Mouse (Mus musculus) retina, postnatal 7 days (tissue): ENCODE measurements around the gene 1700034I23Rik.
"Not testable (repeated sequence)": the region's sequence is repeated elsewhere in the genome, so short reads cannot be mapped to it uniquely, and the experiment has no call there.

Source experiments
- DNase-seq: peaks from one replicate; pipeline ENCODE4 v3.0.0-alpha.2; 2012; ENCODE audit warnings: low read depth, low spot score

The 1700034I23Rik gene

DNA sequence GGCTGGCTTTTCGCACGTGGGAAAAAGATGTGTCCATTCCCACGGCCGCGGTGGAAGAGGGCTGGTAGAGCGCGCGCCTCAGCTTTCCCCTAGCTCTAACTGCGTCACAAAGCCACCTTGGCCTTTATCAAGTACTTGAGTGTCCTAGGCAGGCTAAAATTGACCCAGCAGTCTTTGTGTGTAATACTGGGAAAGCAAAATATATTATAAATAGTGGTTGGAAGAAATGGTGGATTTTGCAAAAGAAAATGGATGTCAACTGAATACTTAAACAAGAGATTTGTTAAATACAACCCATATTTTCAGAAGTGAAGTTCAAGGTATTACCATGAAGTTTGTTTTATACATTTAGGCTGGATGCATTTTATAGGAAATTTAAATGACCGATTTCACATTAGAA lies at the start of gene 1700034I23Rik:
Gene 1700034I23Rik, minus strand, starts transcription at position 101 of the 400 bp plus-strand sequence.
- not testable (repeated sequence) for DNase-seq

DNA sequence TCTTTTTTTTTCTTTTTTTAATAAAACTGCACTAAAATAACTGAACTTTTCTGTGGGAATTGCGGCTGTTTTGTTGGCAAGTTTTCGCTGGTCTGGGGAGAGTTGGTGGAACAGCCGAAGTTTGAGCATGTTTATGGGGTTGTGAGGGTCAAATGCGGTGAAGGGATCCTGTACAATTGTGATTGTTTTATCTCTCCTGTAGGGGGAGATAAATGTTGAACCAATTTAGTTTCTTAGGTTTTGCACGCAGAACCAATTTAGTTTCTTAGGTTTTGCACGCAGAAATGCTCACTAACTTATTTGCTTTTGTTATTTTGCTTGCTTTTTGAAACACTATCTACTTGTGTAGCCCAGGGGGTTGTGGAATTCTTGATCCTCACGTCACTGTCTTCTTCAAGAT lies 49.0 kb upstream of the 1700034I23Rik start:
- DNase-seq: no peak

DNA sequence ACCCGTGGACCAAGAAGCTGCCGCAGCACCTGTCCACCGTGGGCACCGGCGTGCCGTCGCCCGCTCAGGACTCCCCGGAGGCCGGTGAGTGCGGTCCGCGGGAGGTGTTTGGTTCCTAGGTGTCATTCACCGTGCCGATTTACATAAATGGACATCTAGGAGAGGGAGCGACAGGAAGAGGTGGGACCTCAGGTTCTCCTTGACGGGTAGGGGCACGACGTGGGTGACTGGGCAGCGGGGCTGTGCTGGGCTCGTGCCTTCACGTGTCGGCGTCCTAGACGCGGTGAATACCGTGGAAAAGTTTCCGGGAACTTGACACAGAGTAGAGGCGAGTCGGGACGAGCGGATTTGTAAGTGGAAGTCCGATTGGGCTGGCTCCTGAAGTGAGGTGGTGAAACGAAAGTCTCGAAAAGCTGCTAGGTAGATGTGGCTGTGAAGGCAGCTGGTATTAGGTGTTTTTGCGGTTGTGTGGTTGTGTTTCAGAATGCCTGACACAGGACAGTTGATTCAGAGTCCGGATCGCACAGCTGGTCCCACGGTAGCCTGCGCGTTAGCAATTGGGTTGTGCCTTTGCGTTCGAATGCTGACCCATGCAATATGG lies 48.4 kb upstream of the 1700034I23Rik start:
- DNase-seq: peak; percentile 20

DNA sequence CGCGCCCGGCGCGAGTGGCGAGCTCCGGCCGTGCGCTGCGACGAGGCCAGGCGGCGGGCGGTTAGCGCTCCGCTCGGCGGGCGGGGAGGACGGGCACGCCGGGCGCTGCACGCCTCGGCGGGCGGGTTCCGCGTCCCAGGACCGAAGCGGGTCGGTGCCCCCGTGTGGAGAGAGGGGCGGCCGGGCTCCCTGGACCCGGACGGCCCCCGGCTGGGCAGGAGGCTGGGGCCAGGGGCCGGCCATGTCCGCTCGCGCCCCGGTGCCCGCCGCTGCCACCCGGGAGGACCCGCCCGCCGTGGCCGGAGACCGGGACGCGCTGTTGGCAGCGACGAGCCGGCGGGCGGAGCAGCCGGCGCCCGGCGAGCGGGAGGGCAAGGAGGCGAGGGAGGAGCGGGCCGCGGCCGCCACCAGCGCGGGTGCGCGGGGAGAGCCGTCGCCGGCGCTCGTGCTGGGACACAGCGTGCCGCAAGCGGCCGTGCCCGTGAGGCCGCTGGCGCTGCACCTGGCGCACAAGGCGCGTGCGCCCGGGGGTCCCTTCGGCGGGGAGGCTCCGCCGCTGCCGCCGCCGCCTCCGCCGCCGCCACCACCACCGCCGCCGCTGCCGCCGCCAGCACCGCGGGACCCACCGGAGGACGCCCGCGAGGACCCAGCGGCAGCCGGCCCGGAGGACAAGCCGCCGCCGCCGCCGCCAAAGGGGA lies 47.7 kb upstream of the 1700034I23Rik start:
- peak; percentile 21 for DNase-seq

DNA sequence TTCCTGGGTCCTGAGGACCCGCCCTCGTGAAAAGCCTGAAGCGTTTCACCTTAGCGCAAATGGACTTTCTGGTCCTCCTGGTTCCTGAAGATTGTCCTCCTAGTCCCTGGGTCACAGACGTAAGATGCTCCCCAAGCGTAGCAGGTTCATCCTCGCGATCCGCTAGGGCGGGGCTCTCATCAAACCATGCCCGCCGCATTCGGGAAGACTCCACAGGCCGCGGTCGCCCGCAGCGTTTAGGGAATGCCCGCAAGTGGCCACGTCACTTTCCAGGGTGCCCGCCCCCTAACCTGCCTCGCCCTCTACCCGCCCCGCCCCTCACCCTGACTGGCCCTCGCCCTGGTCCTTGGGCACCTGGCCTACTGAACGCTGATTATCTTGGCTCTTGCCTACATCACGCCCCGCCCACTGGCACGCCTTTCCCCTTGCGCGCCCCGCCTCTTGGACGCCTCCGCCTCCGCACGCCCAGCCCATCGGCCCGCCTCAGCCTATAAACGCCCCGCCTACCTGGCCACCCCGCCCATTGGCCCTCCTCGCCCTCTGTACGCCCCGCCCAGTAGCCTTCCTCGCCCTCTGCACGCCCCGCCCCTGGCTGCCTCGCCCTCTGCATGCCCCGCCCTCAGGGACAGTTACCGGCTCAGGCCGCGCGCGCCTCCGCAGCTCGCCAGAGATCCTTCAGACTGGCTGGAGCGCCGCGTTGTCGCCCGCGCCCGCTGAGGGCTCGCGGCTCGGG lies 47.0 kb upstream of the 1700034I23Rik start, which contains the start of gene Larp1b:
Gene Larp1b, plus strand, starts transcription at position 659 of the 733 bp plus-strand sequence.
- DNase-seq: peak; percentile 97

DNA sequence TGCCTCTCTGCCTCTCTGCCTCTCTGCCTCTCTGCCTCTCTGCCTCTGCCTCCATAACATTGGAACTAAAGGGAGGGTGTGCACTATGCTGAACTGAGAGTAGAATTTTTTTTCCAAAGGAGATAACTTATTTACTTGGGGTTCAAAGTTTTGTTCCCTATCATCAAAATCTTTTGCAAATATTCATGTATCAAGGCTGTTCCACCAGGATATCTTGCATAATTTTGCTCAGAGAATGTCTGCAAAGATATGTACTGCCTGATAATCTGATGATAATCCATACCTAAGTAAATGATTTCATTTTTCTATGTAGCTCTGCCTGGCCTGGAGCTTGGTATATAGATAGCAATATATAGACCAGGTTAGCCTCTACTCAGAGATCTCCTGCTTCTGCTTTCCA lies 36.7 kb upstream of the 1700034I23Rik start:
- DNase-seq: no peak

DNA sequence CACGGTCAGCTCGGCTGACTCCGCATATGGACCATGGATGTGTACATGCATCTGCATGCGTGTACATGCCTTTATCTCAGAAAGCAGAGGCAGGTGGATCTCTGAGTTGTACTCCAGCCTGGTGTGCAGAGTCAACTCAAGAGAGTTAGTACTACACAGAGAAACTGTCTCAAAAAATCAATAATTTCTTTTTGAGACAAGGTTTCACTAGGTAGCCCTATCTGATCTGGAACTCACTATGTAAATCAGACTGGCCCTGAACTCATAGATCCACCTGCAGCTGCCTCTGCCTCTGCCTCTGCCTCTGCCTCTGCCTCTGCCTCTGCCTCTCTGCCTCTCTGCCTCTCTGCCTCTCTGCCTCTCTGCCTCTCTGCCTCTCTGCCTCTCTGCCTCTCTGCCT lies 36.2 kb upstream of the 1700034I23Rik start:
- DNase-seq: no peak

DNA sequence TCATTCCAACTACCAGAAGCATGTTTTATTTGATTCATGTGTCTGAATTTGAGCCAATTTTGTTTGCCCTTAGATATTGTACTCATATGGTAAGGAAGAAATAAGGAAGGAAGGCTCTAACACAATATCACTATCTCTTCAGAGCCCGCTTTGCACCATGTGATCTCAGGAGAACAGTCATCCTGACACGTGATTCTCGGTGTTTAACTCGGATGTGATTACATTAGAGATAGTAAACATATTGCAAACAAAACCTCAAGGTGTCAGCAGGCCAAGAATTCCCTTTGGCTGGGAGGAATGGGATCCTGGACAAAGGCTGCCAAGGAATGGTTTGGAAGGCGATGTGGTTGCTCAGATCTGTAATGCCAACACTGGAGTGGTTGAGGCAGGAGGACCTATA lies 35.8 kb upstream of the 1700034I23Rik start:
- DNase-seq: no peak

DNA sequence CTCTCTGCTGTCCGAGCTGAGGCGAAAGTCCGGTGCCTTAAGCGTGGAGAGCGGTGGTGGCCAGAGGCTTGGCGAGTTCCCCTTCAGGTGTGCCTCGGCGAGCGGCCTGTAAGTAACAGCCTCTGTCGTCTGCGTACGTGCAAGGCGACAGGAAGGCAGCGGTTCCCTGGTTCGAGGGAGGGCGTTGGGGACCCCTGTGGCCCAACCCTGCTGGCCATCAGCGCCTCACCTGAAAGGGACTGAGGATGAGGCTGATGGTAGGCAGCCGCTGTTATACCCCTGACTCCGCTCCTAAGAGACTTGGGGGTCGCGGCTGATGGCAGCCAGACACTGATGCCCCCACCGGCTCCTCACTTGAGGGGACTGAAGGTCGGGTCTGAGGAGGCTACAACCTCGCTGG lies 8.0 kb downstream of the 1700034I23Rik start:
- not testable (repeated sequence) for DNase-seq

DNA sequence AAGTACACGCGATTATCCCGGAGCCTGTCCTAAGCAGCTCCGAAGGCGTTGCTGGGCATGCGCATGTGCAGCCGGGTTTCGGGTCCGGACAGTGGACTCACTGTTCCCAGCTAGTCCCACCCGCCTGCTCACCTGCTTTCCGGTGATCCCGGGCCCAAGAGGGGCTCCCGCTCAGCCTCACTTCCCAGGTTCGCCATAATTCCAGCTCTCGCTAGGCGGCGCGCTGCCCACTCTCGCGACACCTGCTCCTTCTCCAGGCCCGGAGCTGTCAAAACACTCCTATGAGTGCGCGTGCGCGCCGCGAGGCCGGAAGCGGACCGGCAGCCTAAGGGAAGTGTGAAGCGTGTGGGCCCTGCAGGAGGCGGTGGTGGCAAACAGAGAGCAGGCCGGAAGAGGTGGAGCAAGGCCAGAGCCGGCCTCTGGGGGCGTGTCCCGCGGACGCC lies 8.5 kb downstream of the 1700034I23Rik start:
- DNase-seq: peak; percentile 97

DNA sequence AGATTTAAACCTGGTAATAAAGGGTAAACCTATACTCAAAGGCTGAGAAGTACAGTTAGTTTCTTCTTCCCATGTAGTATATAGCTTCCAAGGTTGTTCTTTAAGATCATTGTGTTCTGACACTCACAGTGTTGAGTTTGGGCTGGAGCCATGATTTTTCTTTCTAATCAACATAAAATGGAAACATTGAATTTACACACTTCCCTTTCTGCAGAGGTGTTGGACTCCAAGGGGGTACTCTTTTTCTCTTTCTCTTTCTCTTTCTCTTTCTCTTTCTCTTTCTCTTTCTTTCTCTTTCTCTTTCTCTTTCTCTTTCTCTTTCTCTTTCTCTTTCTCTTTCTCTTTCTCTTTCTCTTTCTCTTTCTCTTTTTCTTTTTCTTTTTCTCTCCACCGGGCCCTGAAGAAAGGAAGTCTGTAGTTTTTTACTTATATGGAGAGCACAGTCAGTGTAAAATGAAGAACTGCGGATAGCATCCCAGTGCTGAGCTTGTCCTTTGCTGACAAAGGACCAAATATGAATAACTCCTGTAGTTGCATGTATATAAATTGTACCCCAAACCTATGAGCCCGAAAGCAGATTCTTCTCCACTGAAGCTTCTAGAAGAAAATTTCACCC lies 49.1 kb downstream of the 1700034I23Rik start:
- not testable (repeated sequence) for DNase-seq
